In genomic region chr13:117119636-117120035, GRCm38 (mm10) we compare ENCODE assay signal across 27 mouse cellular contexts.
DNase-seq lines count a peak whose midpoint lies in the region; ATAC-seq and TF ChIP-seq lines count a peak whose summit lies in the region.
"Had no signal": no experiment of that assay in that cellular context is flagged by ENCODE, and none has a peak within 500 bp of the region (broad histone marks: within the 10 kb centered on the region; RNA-seq: fewer than 3 reads in every experiment).

No protein-coding gene starts in this region.

- H3K9me3 ChIP-seq in neural tube, embryonic 12.5 days: no peaks in the 10 kb centered on the region
- no peaks in the 10 kb centered on the region for H3K9me3 ChIP-seq in neural tube, embryonic 15.5 days (replicated peaks)
- no peaks in the 10 kb centered on the region for H3K9me3 ChIP-seq in forebrain, postnatal 0 days (ENCODE audit: low read length)
- H3K9me3 ChIP-seq in midbrain, embryonic 12.5 days: no peaks in the 10 kb centered on the region
- H3K9me3 ChIP-seq: intestine, embryonic 15.5 days; limb, embryonic 10.5 days; megakaryocyte, embryonic 14.5 days had no signal

- H3K4me1 ChIP-seq in neural tube, embryonic 12.5 days: no peaks in the 10 kb centered on the region
- H3K4me1 ChIP-seq in neural tube, embryonic 15.5 days: 0 out of 2 replicates have a peak, but pooled peaks cover 4% of the 10 kb centered on the region
- no peaks in the 10 kb centered on the region for H3K4me1 ChIP-seq in forebrain, postnatal 0 days (ENCODE audit: insufficient read depth)
- peaks cover 5% of the 10 kb centered on the region; the same call in 1 of the 2 replicates for H3K4me1 ChIP-seq in midbrain, embryonic 12.5 days
- H3K4me1 ChIP-seq: intestine, embryonic 15.5 days; limb, embryonic 10.5 days; megakaryocyte, embryonic 14.5 days had no signal

- WGBS in neural tube, embryonic 12.5 days: 72% methylated on average over 4 of the region's 4 CpGs
- 44% methylated on average over 4 of the region's 4 CpGs for WGBS in neural tube, embryonic 15.5 days
- 40% methylated on average over 4 of the region's 4 CpGs for WGBS in forebrain, postnatal 0 days
- 66% methylated on average over 4 of the region's 4 CpGs for WGBS in midbrain, embryonic 12.5 days

- no peak overlapping the region for H3K4me3 ChIP-seq in neural tube, embryonic 12.5 days
- H3K4me3 ChIP-seq in neural tube, embryonic 15.5 days (replicated peaks): no peak overlapping the region
- H3K4me3 ChIP-seq in forebrain, postnatal 0 days (ENCODE audit: low read depth, low read length): no peak overlapping the region
- H3K4me3 ChIP-seq in midbrain, embryonic 12.5 days: no peak overlapping the region
- H3K4me3 ChIP-seq: erythroblast, embryonic 14.5 days; intestine, embryonic 15.5 days; left cerebral cortex, adult 2 months; limb, embryonic 10.5 days; megakaryocyte, embryonic 14.5 days; myocyte had no signal

- H3K36me3 ChIP-seq in neural tube, embryonic 12.5 days: no peaks in the 10 kb centered on the region
- H3K36me3 ChIP-seq in neural tube, embryonic 15.5 days: no peaks in the 10 kb centered on the region
- H3K36me3 ChIP-seq in forebrain, postnatal 0 days (ENCODE audit: insufficient read depth): no peaks in the 10 kb centered on the region
- no peaks in the 10 kb centered on the region for H3K36me3 ChIP-seq in midbrain, embryonic 12.5 days
- H3K36me3 ChIP-seq: intestine, embryonic 15.5 days; limb, embryonic 10.5 days had no signal

- ATAC-seq in neural tube, embryonic 12.5 days (ENCODE audit: low FRiP score, low read depth): peak; percentile 50; the same call in 1 of the 2 replicates
- no peak; the same call in 1 of the 2 replicates for ATAC-seq in neural tube, embryonic 15.5 days (ENCODE audit: low FRiP score)
- peak; percentile 62; the same call in 1 of the 2 replicates for ATAC-seq in forebrain, postnatal 0 days
- ATAC-seq in midbrain, embryonic 12.5 days (ENCODE audit: low FRiP score, low read depth): peak; percentile 67
- ATAC-seq: activated CD4-positive, CD25-positive, alpha-beta regulatory T cell, adult 4 months; CD4-positive, CD25-positive, alpha-beta regulatory T cell, adult 4 months; intestine, embryonic 15.5 days; liver, postnatal 0 days had no signal

- no peak overlapping the region for H3K4me2 ChIP-seq in neural tube, embryonic 12.5 days (replicated peaks)
- no peak overlapping the region for H3K4me2 ChIP-seq in neural tube, embryonic 15.5 days
- no peak overlapping the region for H3K4me2 ChIP-seq in forebrain, postnatal 0 days (ENCODE audit: low read depth)
- H3K4me2 ChIP-seq in midbrain, embryonic 12.5 days (replicated peaks): no peak overlapping the region
- H3K4me2 ChIP-seq: intestine, embryonic 15.5 days had no signal

- no peak for TF ChIP-seq CTCF in forebrain, postnatal 0 days (IDR thresholded peaks at IDR 0.05; ENCODE audit: low read depth)

- H3K9ac ChIP-seq in neural tube, embryonic 12.5 days: no peak overlapping the region
- H3K9ac ChIP-seq in neural tube, embryonic 15.5 days (replicated peaks): no peak overlapping the region
- H3K9ac ChIP-seq in forebrain, postnatal 0 days: no peak overlapping the region
- H3K9ac ChIP-seq in midbrain, embryonic 12.5 days (replicated peaks): no peak overlapping the region
- H3K9ac ChIP-seq: intestine, embryonic 15.5 days; liver, postnatal 0 days had no signal

- H3K27ac ChIP-seq in neural tube, embryonic 12.5 days: no peak overlapping the region
- H3K27ac ChIP-seq in neural tube, embryonic 15.5 days (replicated peaks): no peak overlapping the region
- no peak overlapping the region for H3K27ac ChIP-seq in forebrain, postnatal 0 days (ENCODE audit: low read depth, low read length)
- H3K27ac ChIP-seq in midbrain, embryonic 12.5 days (replicated peaks): no peak overlapping the region
- H3K27ac ChIP-seq: intestine, embryonic 15.5 days; left cerebral cortex, adult 2 months; limb, embryonic 10.5 days had no signal

- DNase-seq in forebrain, postnatal 0 days: no peak
- DNase-seq in ovary, adult 18-20 months (ENCODE audit: low spot score): no peak
- DNase-seq in cerebellum, adult 11-12 months: no peak
- DNase-seq in left cerebral cortex, postnatal 10 days (ENCODE audit: extremely low spot score in 1 of 2, low spot score in 2 of 2): no peak
- DNase-seq: adrenal gland, postnatal 10 days; cerebellum, adult 2 months; gastrocnemius, postnatal 10 days; heart, adult 11 months; heart, postnatal 36 days; kidney, adult 9 months; kidney, postnatal 36 days; layer of hippocampus, adult 9-11 months; liver, postnatal 0 days; lung, postnatal 14 days; right cerebral cortex, adult 18-20 months; thymus, postnatal 4 days had no signal

- intact Hi-C loops in left cerebral cortex, postnatal 10 days (cut with DNase I): no loop called here

- no peaks in the 10 kb centered on the region for H3K27me3 ChIP-seq in neural tube, embryonic 12.5 days (replicated peaks)
- no peaks in the 10 kb centered on the region for H3K27me3 ChIP-seq in neural tube, embryonic 15.5 days (replicated peaks)
- no peaks in the 10 kb centered on the region for H3K27me3 ChIP-seq in forebrain, postnatal 0 days (ENCODE audit: insufficient read depth, low read length)
- no peaks in the 10 kb centered on the region for H3K27me3 ChIP-seq in midbrain, embryonic 12.5 days
- H3K27me3 ChIP-seq: intestine, embryonic 15.5 days; megakaryocyte, embryonic 14.5 days had no signal
